Mouse (Mus musculus) ES-E14 (cell line): Measurements from ENCODE around the gene Hk3. TPM values are rescaled to one million over a fixed set of nuclear protein-coding genes. Genes with fewer than 3 reads are reported as not detected.

ENCODE experiments used
- DNase-seq: peaks from one replicate; pipeline ENCODE4 v3.0.0-alpha.2; 2013; ENCODE audit warnings: low read depth, low spot score
- H3K27ac ChIP-seq: 2 replicates; pipeline ENCODE4 v1.5.1; 2012; ENCODE audit warnings: low read depth, mild to moderate bottlenecking, low read length, moderate library complexity, mixed read lengths; ENCODE audit not compliant: poor library complexity, insufficient read depth, severe bottlenecking
- H3K36me3 ChIP-seq: 2 replicates; pipeline ENCODE4 v1.6.1; 2012; ENCODE audit warnings: mild to moderate bottlenecking, low read length, moderate library complexity, mixed read lengths; ENCODE audit not compliant: control insufficient read depth, poor library complexity, insufficient read depth, severe bottlenecking
- H3K4me1 ChIP-seq, 2 experiments: fragments of 150-350 bp in 1 of 2; sonication (generic) in 1 of 2; 2 replicates each; pipeline ENCODE4 v1.6.1; 2012; ENCODE audit warnings: low read length in 2 of 2, mild to moderate bottlenecking in 1 of 2, mixed read lengths in 1 of 2; ENCODE audit not compliant: control insufficient read depth in 2 of 2, insufficient read depth in 2 of 2, poor library complexity in 1 of 2
- H3K4me3 ChIP-seq, 2 experiments: fragments of 150-350 bp in 1 of 2; sonication (generic) in 1 of 2; 2 replicates each; pipeline ENCODE4 v1.5.1; 2012; ENCODE audit warnings: low read length in 2 of 2, low read depth in 1 of 2, mild to moderate bottlenecking in 1 of 2, mixed read lengths in 1 of 2; ENCODE audit not compliant: insufficient read depth in 1 of 2, poor library complexity in 1 of 2, severe bottlenecking in 1 of 2
- H3K9ac ChIP-seq: 2 replicates; pipeline ENCODE4 v1.6.1; 2012; ENCODE audit warnings: low read depth, mild to moderate bottlenecking, low read length, mixed read lengths; ENCODE audit not compliant: poor library complexity, insufficient read depth, severe bottlenecking
- H3K9me3 ChIP-seq: fragments of 150-350 bp; sonication (generic); 2 replicates; pipeline ENCODE4 v1.6.1; 2012; ENCODE audit warnings: low read depth, mild to moderate bottlenecking, low read length; ENCODE audit not compliant: control insufficient read depth, insufficient read depth
- CHD2 ChIP-seq: IDR thresholded peaks from 2 replicates; pipeline ENCODE4 v1.6.1; 2014; ENCODE audit warnings: mild to moderate bottlenecking, low read depth, low read length, inconsistent platforms
- HCFC1 ChIP-seq: IDR thresholded peaks from 2 replicates; pipeline ENCODE4 v1.6.1; 2012; ENCODE audit warnings: low read length, inconsistent platforms, borderline replicate concordance; ENCODE audit not compliant: insufficient read depth
- MAFK ChIP-seq: IDR thresholded peaks from 2 replicates; pipeline ENCODE4 v1.6.1; 2014; ENCODE audit warnings: mild to moderate bottlenecking, low read depth, low read length, inconsistent platforms; ENCODE audit not compliant: insufficient read depth
- ZC3H11A ChIP-seq: IDR thresholded peaks from 2 replicates; pipeline ENCODE4 v1.6.1; 2012; ENCODE audit warnings: low read depth, mild to moderate bottlenecking, inconsistent platforms, low read length, borderline replicate concordance
- ZNF384 ChIP-seq: IDR thresholded peaks from 2 replicates; pipeline ENCODE4 v1.6.1; 2012; ENCODE audit warnings: low read depth, low read length, inconsistent platforms
- in situ Hi-C, 2 experiments: fragments of 600-800 bp; cut with MboI; formaldehyde crosslinking; loops; one replicate each; pipeline ENCODE4 v1.15.1; 2025; ENCODE audit warnings: low sequenced_read_pairs in 2 of 2, inconsistent platforms in 1 of 2; ENCODE audit not compliant: unreplicated experiment in 2 of 2
- total RNA-seq: library from RNA; depleted of rRNA; stranded (reverse); fragments of 300-350 nt; gene quantifications from 2 replicates; pipeline ENCODE4 v1.2.3, GENCODE M21; 2012

The Hk3 gene
- total RNA-seq, 1 experiment = 0.04 TPM

DNA sequence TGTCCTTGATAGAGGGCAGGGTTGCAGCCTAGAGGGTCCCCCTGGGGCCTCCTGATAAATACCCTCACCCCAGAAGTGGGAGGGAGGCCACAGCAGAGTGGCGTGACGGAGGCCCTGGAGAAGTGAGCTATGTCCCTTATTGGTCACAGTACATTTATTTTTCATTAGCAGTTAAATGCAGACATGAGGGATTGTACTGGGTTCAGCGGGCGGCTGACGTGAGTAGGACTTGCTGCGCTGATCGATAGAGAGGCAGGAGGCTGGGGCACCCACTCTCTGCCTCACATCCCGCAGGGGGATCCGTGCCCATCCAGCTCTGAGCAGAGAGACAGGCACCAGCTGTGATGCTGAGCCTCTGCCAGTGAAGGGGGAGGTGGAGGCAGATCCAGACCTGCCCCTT lies 33.8 kb downstream of the Hk3 start:
- no peaks in the 10 kb centered on the region for H3K9me3 ChIP-seq
- no peaks in the 10 kb centered on the region for H3K4me1 ChIP-seq
- TF ChIP-seq CHD2 (no peak), MAFK (no peak), HCFC1 (no peak), ZC3H11A (no peak), ZNF384 (no peak)
- no peak overlapping the region for H3K4me3 ChIP-seq
- no peaks in the 10 kb centered on the region for H3K36me3 ChIP-seq
- no peak for DNase-seq
- no peak overlapping the region for H3K9ac ChIP-seq
- H3K27ac ChIP-seq = no peak overlapping the region
- in situ Hi-C loops = no loop called here

DNA sequence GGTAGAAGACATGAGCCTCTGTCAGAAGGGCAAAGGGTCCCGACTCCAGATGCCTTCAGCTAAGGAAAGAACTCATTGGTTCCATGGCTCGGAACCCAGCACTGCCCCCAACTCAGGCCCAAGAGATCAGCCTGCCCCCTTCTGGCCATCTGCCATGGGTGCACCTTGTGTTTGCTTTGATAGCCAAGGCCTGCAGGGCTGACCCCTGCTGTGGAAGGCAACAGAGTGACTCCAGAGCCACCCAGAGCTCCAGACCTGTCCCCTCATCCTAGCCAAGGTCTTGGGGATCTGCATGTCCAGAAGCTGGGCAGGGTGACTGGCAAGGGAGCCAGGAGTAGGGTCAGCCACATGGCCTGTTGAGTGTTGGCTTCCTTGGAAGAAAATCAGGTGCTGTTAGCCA lies 37.6 kb downstream of the Hk3 start:
- no peaks in the 10 kb centered on the region for H3K4me1 ChIP-seq
- no peaks in the 10 kb centered on the region for H3K36me3 ChIP-seq
- no peak overlapping the region for H3K4me3 ChIP-seq
- no peak overlapping the region for H3K9ac ChIP-seq
- no peaks in the 10 kb centered on the region for H3K9me3 ChIP-seq
- TF ChIP-seq ZNF384 (no peak), HCFC1 (no peak)
- peak; percentile 65 for DNase-seq
- no peak overlapping the region for H3K27ac ChIP-seq
- in situ Hi-C loops = no loop called here

DNA sequence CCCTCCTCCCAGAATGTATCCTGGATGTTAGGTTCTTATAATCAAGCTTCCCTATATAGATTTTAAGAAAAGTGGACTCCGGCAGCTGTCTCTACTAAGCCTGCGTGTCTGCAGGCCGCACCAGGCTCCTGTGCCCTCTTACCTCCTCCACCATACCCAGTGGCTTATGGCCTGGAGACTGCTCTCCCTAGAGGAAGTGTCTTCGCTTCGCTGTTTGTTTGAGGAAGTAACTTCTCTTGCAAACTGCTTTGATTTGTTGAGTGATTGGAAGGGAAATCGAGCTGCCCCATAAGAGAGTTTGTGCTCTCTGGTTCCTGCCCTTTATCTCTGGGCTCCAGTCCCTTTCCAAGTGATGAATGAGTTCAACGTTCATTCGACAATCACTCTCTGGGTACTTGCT lies 38.2 kb downstream of the Hk3 start:
- H3K36me3 ChIP-seq = no peaks in the 10 kb centered on the region
- H3K27ac ChIP-seq = no peak overlapping the region
- H3K4me3 ChIP-seq = no peak overlapping the region
- no peaks in the 10 kb centered on the region for H3K4me1 ChIP-seq
- H3K9ac ChIP-seq = no peak overlapping the region
- DNase-seq = no peak
- no peaks in the 10 kb centered on the region for H3K9me3 ChIP-seq
- TF ChIP-seq CHD2 (no peak), MAFK (no peak), ZC3H11A (no peak), ZNF384 (no peak), HCFC1 (no peak)
- in situ Hi-C loops = no loop called here

DNA sequence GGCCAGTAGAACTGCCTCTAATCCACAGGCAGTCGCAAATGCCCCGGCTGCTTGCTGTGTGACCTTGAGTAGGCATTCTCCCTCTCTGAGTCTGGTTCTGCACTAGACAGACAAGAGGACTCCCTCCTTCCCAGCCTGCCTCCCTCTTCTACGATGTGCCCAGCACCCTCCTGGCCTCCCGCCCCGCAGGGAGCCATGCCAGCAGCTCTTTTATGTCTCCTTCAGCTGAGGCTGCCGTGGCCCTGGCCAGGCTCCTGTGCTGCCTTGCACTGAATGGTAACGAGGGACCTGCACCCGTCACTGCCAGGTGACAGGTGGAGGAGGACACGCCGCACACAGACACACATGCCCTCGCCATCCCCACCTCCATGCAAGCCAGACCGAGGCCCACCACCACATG lies 40.2 kb downstream of the Hk3 start:
- no peaks in the 10 kb centered on the region for H3K4me1 ChIP-seq
- no peak for DNase-seq
- no peak overlapping the region for H3K27ac ChIP-seq
- no peak overlapping the region for H3K4me3 ChIP-seq
- H3K9ac ChIP-seq = no peak overlapping the region
- H3K36me3 ChIP-seq = no peaks in the 10 kb centered on the region
- in situ Hi-C loops = no loop called here
- no peak for TF ChIP-seq ZC3H11A
- TF ChIP-seq MAFK = no peak
- no peak for TF ChIP-seq CHD2
- TF ChIP-seq ZNF384 = no peak
- TF ChIP-seq HCFC1 = no peak
- no peaks in the 10 kb centered on the region for H3K9me3 ChIP-seq

DNA sequence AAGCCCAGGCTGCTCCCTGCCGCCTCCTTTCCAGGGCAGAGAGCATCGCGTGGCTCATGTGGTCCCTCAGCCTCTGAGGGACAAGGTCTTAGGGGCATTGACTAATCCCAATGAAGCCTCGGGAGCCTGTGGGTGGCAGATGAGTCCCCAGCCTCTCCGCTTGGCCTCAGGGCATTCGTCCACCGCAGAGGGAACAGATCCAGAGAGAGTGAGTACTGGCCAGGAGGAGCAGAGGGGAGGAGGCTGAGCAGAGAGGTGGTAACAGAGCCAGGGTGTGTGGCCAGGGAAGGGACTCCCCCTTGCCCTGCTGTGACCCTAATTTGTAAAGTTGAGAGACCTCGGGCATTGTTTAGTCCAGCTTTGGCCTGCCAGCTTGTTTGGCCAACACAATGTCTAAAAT lies 42.4 kb downstream of the Hk3 start:
- no peaks in the 10 kb centered on the region for H3K4me1 ChIP-seq
- no peak overlapping the region for H3K4me3 ChIP-seq
- H3K27ac ChIP-seq = no peak overlapping the region
- TF ChIP-seq CHD2 (no peak), HCFC1 (no peak), ZNF384 (no peak), ZC3H11A (no peak)
- H3K9ac ChIP-seq = no peak overlapping the region
- in situ Hi-C loops = no loop called here
- no peaks in the 10 kb centered on the region for H3K9me3 ChIP-seq
- H3K36me3 ChIP-seq = no peaks in the 10 kb centered on the region
- no peak for DNase-seq
